Mouse (Mus musculus) brain, embryonic 14.5 days (tissue): Measurements from ENCODE around the gene Tmbim6. TPM values are rescaled to one million over a fixed set of nuclear protein-coding genes. Genes with fewer than 3 reads are reported as not detected.

ENCODE experiments used
- DNase-seq: peaks from one replicate; pipeline ENCODE4 v3.0.0-alpha.2; 2011; ENCODE audit warnings: low read depth
- CTCF ChIP-seq: fragments of 200-500 bp; IDR thresholded peaks from 2 replicates; pipeline ENCODE4 v1.5.1; 2012; ENCODE audit warnings: inconsistent platforms, mild to moderate bottlenecking, moderate library complexity, borderline replicate concordance; ENCODE audit not compliant: insufficient read depth, insufficient read length; ENCODE audit errors: extremely low read depth
- POLR2A ChIP-seq: fragments of 200-500 bp; IDR thresholded peaks from 2 replicates; pipeline ENCODE4 v1.6.1; 2012; ENCODE audit warnings: mild to moderate bottlenecking, inconsistent platforms, borderline replicate concordance; ENCODE audit not compliant: poor library complexity, insufficient read depth, insufficient read length, severe bottlenecking; ENCODE audit errors: extremely low read depth
- polyA plus RNA-seq: library from polyadenylated mRNA; depleted of rRNA; stranded (reverse); fragments of >200 nt; gene quantifications from 2 replicates; pipeline ENCODE4 v1.2.3, GENCODE M21; 2012

Tmbim6 gene
- polyA plus RNA-seq, 1 experiment: 214 TPM

DNA sequence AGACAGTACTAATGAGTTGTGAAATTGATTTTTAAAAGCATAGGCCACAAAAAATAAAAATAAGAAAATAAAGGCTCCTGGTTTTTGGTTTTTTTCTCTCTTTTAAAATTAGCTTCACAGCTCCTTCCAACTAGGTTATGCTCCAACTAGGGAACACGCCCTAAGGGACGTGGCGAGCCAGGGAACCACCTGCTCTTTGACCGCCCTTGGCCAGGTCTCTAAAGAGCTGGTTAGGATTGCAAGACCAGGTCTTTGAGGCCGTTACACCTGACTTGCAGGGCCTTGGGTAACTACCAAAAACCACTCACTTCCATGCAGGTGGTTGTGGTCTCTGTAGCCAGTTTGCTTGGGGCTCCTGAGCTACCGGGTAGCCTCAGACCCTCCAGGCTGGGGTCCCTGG, 707 bp upstream of the Tmbim6 start:
- TF ChIP-seq CTCF (no peak), POLR2A (no peak)
- DNase-seq: no peak

DNA sequence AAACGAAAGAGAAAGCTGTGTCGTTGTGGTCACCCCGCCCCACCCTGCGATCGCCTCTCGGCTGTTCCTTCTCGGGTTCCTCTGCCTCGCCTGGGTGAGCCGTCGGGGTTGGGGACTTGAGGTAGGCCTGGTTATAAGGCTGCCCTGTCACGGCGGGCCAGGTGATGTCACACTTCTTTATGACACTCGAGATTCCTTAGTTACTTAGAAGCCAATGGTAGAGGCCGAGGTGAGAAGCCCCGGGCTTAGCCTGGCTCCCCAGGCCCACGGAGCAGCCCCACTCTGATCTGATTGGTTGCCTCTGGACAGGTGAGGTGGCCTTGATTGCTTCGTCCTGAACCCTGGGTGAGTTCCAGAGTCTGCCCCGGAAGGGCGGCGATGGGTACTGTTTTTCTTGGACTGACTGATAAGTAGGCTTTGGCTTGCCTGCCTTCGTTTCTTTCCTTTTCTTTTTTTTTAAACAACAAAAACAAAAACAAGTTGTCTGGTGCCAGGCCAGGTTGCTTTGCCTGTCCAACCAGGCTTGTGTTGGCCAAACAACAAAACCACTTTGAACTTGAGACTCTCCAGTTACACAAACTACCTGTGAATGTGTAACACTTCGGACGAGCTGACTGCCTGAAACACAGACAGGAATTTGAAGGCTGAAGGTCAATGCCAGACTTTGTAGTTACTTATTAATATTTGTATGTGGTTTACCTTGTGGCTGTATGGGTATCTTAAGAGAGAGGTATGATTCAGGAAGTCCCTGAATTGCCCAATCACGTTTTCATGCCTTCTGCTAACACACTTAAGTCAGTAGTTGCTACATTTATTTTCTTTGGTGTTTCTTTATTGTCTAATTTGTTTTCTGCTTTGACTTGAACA, 937 bp downstream of the Tmbim6 start:
- DNase-seq: no peak

DNA sequence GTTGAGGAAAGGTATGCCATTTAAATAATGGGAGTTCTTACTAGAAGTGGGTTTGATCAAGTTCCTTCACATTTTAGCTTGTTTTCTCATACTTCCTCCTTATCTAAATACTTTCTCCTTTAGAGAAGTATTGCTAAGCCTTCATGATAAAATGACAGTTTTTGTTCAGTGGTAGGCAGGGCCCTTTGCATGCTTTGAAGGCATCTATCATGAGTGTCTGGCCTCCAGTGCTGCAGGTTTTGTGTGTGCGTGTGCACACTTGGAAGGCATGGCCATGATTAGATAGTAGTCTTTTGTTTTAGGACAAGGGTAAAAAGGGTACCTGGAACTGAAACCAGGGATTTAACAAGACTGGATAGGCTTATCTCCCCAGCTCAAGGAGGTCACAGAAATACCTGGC, 3.8 kb downstream of the Tmbim6 start:
- TF ChIP-seq CTCF: no peak
- TF ChIP-seq POLR2A: no peak
- DNase-seq: no peak

More for the DNA sequence above, 937 bp downstream of the Tmbim6 start:
- no peak for TF ChIP-seq CTCF
- no peak for TF ChIP-seq POLR2A

DNA sequence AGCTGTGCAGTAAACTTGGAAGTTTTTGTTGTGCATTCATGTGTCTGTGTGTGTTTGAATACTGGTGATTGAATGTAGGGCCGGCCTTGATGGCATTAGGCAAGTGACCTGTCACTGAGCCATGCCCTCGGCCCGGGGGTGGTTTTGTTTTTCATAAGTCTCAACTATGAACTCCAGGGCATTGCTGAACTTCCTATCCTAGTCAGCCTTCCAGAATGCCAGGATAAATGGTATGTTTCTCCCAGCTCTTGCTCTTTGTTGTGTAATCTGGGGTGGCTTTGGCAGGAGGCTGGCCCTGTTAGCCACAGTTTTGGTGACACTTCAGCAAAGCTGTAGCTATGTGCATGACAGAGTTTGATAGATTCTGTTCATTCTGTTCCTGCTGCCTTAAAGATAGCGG, 4.2 kb downstream of the Tmbim6 start:
- no peak for TF ChIP-seq CTCF
- no peak for TF ChIP-seq POLR2A
- no peak for DNase-seq

DNA sequence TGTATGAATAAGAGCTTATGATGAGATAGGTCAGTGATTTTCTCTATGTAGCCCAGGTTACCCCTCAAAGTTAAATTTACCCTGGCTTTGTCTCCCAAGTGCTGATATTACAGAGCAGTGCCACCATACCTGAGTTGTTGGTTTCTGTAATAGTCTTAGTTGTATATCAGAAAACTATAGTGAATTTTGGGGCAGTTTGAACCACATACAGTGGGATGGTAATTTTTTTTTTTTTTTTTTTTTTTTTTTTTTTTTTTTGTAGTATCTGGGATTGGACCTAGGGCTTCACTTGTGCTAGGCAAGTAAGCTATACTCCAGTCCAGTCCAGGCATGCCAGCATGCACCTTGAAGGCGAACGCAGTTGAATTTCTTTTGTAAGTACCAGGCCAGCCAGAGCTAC, 4.9 kb downstream of the Tmbim6 start:
- TF ChIP-seq POLR2A: no peak
- TF ChIP-seq CTCF: no peak
- no peak for DNase-seq

DNA sequence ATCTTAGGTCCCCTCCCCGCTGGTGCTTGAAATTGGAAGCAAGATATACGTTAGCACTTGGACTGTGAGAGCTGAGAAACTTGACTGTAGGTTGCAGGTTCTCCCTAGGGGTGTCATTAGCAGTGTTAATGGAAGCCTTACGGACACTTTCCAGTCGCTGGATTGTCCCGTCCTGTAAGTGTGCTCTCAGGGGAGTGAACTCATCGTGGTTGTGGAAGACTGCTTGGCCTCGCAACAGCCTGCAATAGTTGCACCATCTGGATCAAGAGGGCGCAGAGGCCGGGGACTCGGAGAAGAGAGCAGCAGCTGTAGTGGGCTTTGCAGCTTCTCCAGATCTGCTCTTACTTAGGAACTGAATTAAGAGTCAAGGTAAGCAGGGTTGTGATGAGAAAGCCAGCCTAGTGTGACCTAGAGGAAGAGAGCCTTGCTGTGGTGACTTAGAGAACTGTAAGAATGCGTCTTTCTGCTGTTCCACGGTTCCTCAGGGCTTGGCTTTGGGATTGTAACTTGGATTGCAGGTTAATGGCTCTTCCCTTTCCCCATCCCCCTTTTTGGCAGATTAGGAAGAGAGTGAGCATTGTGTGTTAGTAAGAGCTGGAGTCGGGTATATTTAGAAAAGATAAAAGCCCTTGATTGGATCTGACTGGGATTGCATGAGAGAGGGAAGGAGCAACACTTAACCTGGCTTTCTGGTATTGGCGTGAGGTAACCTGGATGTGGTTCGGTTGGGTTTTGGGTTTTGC, 7.0 kb downstream of the Tmbim6 start:
- DNase-seq: no peak
- TF ChIP-seq POLR2A (no peak), CTCF (no peak)

DNA sequence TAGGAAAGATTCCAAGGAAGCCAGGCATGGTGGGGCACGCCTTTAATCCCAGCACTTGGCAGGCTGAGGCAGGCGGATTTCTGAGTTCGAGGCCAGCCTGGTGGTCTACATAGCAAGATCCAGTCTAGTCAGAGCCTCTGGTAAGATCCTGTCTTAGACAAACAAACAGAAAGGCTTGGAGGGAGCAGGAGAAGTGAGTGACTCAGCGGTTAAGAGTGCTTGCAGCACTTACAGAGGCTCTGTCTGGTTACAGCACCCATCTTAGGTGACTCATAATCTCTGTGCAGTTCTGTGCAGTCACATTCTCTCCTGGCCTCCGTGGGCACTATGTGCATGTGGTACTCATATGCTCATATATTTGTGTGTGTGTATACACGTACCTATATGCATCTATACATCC, 7.9 kb downstream of the Tmbim6 start:
- TF ChIP-seq POLR2A (no peak), CTCF (no peak)
- DNase-seq: no peak

DNA sequence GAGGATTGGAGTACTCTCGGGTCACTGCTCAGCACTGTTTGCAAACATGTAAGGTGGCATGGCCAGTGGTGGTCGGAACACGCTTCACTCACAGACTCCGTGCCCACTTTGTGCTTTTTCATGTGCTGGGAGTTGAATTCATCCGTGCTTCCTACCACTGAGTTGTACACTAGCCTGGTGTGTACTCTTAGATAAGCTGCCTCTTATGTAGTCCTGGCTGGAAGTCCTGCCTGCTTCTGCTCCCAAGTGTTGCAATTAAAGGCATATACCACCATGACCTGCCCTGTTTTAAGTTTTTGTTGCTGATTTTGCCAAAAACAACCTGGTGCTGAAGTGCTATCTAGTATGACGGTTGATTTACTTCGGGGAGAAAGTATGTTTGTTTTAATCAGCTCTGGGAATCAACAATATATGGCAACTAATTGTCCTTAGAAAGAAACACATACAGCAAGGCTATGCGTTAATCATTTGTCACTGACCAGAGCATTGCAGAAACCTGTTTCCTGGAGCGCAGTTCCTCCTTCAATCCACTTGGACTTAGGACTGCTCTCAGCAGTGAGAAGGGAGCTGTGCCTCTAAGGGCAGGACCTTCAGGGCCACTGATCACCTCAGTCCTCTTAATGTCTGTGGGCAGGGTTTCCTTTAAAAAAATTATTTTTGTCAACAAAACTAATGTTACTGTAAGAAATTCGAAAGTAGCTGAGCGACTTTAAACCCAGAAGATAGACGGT, 10.6 kb downstream of the Tmbim6 start:
- TF ChIP-seq POLR2A: no peak
- no peak for TF ChIP-seq CTCF
- DNase-seq: no peak

DNA sequence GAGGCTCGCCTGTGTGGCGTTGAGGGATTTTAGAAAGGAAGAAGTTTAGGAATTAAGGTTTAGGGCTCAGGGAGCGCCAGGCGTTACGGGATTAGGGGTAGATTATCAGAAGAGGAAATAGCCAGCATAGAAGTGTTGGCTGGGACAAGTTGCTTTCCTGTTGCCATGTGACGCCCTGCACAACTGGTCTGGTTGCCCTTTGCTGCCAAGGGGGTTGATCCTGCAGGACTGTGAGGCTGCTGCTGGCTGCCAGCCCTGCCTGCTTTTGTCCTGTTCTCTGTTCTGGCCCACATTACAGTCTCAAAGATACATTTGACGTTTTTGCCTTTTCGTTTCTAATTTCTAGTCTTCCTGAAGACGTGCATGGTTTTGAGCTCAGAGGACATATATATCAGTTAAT, 12.5 kb downstream of the Tmbim6 start:
- TF ChIP-seq POLR2A: no peak
- no peak for TF ChIP-seq CTCF
- DNase-seq: no peak

DNA sequence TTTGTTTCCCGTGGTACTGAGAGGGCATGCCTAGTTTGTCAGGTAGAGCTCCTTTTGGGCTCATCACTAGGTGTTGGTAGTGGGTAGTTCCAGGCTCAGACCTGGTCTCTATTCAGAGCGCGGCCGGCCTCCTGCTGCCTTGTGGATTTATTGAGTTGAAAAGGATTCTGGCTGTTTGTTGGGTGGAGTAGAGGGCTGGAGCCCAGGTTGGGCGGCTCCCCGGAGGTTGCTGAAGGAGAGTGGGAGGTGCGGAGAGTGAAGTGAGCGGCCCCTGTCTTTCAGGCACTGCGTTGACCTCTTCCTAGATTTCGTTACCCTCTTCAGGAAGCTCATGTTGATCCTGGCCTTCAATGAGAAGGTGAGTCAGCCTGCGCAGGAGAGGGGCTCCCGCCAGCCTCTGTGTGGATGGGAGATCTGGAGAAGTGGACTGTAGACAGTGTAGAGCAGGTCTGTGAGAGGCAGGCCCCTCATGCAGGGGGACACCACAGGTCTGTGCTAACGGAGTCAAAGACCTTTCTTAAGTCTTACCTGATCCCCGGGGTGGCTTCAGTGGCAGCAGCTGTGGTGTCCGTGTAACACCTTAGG, 14.4 kb downstream of the Tmbim6 start:
- TF ChIP-seq POLR2A (no peak), CTCF (no peak)
- no peak for DNase-seq

DNA sequence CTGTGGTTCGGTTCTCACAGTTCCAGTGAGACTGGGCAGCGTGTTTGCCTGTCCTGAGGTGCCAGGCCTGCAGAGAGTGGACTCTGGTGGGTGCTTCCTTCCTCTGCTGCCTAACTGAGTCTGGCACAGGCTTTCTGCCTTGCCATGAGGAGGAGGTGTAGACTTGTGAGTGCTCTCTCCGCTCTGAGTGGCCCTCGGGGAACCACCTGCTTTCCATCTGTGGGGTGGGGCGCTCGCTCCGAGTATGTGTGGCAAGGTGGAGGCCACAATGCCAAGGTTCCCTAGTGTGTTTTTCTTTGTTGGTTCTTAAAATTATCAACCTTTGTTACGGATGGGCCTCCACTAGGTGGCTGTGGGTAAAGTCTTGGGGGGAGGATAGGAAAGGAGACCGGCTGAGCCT, 16.2 kb downstream of the Tmbim6 start:
- TF ChIP-seq CTCF (no peak), POLR2A (no peak)
- DNase-seq: no peak

DNA sequence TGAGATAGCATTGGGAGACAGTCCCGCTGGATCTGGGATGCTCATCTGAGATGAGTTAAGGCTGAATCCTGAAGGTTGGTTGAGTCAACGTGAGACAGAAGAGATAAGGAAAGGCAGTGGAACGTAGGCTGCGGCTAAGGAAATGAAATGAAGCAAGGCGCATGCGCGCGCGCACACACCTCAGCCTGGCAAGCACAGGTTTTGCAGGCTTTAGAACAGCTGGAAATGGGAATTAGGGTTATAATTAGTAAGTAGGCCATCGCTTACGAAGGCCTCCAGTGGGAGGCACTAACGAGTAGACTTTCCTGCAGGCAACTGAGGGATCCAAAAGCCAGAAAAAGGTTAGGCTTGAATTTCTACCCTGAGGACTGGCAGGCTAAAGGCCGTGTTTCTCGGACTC, 19.1 kb downstream of the Tmbim6 start:
- peak; percentile 28 for DNase-seq
- TF ChIP-seq POLR2A: no peak
- no peak for TF ChIP-seq CTCF

DNA sequence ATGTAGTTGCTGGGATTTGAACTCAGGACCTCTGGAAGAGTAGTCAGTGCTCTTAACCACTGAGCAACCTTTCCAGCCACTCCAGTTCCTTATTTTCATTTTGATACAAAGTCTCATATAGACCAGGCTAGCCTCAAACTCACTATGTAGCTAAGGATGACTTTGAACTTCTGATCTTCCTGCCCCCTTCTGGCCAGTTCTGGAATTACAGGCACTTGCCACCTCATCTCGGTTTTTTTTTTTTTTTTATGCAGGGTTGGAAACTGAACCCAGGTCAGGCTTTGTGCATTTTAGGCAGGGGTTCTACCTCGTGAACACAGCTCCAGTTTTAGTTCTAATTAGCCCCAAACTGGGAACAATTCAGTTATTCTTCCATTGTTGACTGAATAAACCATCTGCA, 23.1 kb downstream of the Tmbim6 start:
- DNase-seq: no peak
- TF ChIP-seq POLR2A: no peak
- TF ChIP-seq CTCF: peak; percentile 60; the same call in 1 of the 2 replicates
